Mouse (Mus musculus): ENCODE data around the gene Grk2. TPM values are rescaled to one million over a fixed set of nuclear protein-coding genes. Genes with fewer than 3 reads are reported as not detected.

The Grk2 gene
- polyA plus RNA-seq, 1 experiment, result 515 TPM

GRCm38 (mm10) chr19:4270187-4270586 is 35.8 kb downstream of the Grk2 start:
- Histone ChIP-seq H3K36me3 (ENCODE audit: control insufficient read depth, insufficient read depth, low read length) (no peaks in the 10 kb centered on the region), H3K27me3 (ENCODE audit: control insufficient read depth, insufficient read depth, low read length) (no peaks in the 10 kb centered on the region), H3K4me1 (replicated peaks; ENCODE audit: control insufficient read depth, insufficient read depth, low read length) (peaks cover 11% of the 10 kb centered on the region), H3K4me3 (ENCODE audit: control insufficient read depth, insufficient read depth, low read length) (no peak overlapping the region), H3K27ac (ENCODE audit: control insufficient read depth, insufficient read depth, low read length) (no peak overlapping the region)
- TF ChIP-seq CTCF (IDR thresholded peaks at IDR 0.05; ENCODE audit: borderline replicate concordance, control insufficient read depth, extremely low read depth, insufficient read depth, low read length, poor library complexity), result no peak
- no peak for TF ChIP-seq POLR2A (IDR thresholded peaks at IDR 0.05; ENCODE audit: control insufficient read depth, extremely low read depth, insufficient read depth, low read length, poor library complexity)
- WGBS, result 96% methylated on average over 6 of the region's 6 CpGs
- no peak for DNase-seq

- Histone ChIP-seq H3K27me3 (ENCODE audit: control insufficient read depth, insufficient read depth, low read length) (no peaks in the 10 kb centered on the region), H3K36me3 (ENCODE audit: control insufficient read depth, insufficient read depth, low read length) (no peaks in the 10 kb centered on the region), H3K4me1 (replicated peaks; ENCODE audit: control insufficient read depth, insufficient read depth, low read length) (peaks cover 11% of the 10 kb centered on the region), H3K4me3 (ENCODE audit: control insufficient read depth, insufficient read depth, low read length) (peak within 1 kb of the TSS; percentile 26), H3K27ac (ENCODE audit: control insufficient read depth, insufficient read depth, low read length) (no peak within 1 kb of the TSS)
- peak; percentile 66 for DNase-seq
- 0 out of 2 replicates have a peak, but pooled peaks have one; percentile 24 for TF ChIP-seq POLR2A (IDR thresholded peaks at IDR 0.05; ENCODE audit: control insufficient read depth, extremely low read depth, insufficient read depth, low read length, poor library complexity)
- TF ChIP-seq CTCF (IDR thresholded peaks at IDR 0.05; ENCODE audit: borderline replicate concordance, control insufficient read depth, extremely low read depth, insufficient read depth, low read length, poor library complexity), result no peak
- WGBS, result 13% methylated on average over 46 of the region's 46 CpGs
Measured at GRCm38 (mm10) chr19:4268566-4269361, 37.3 kb downstream of the Grk2 start, which contains the start of gene Ssh3. Gene Ssh3 (minus strand): TSS chr19:4269180.

GRCm38 (mm10) chr19:4265956-4266355 is 40.1 kb downstream of the Grk2 start:
- TF ChIP-seq POLR2A (IDR thresholded peaks at IDR 0.05; ENCODE audit: control insufficient read depth, extremely low read depth, insufficient read depth, low read length, poor library complexity), result no peak
- TF ChIP-seq CTCF (IDR thresholded peaks at IDR 0.05; ENCODE audit: borderline replicate concordance, control insufficient read depth, extremely low read depth, insufficient read depth, low read length, poor library complexity), result 0 out of 2 replicates have a peak, but pooled peaks have one; percentile 8
- Histone ChIP-seq H3K27me3 (ENCODE audit: control insufficient read depth, insufficient read depth, low read length) (no peaks in the 10 kb centered on the region), H3K36me3 (ENCODE audit: control insufficient read depth, insufficient read depth, low read length) (no peaks in the 10 kb centered on the region), H3K4me3 (ENCODE audit: control insufficient read depth, insufficient read depth, low read length) (no peak overlapping the region), H3K27ac (ENCODE audit: control insufficient read depth, insufficient read depth, low read length) (no peak overlapping the region), H3K4me1 (replicated peaks; ENCODE audit: control insufficient read depth, insufficient read depth, low read length) (peaks cover 18% of the 10 kb centered on the region)
- WGBS, result 74% methylated on average over 4 of the region's 4 CpGs
- DNase-seq, result peak; percentile 43

- Histone ChIP-seq H3K36me3 (ENCODE audit: control insufficient read depth, insufficient read depth, low read length) (no peaks in the 10 kb centered on the region), H3K4me3 (ENCODE audit: control insufficient read depth, insufficient read depth, low read length) (no peak overlapping the region), H3K4me1 (replicated peaks; ENCODE audit: control insufficient read depth, insufficient read depth, low read length) (peaks cover 16% of the 10 kb centered on the region), H3K27me3 (ENCODE audit: control insufficient read depth, insufficient read depth, low read length) (no peaks in the 10 kb centered on the region), H3K27ac (ENCODE audit: control insufficient read depth, insufficient read depth, low read length) (no peak overlapping the region)
- WGBS, result 98% methylated on average over 6 of the region's 6 CpGs
- TF ChIP-seq CTCF (IDR thresholded peaks at IDR 0.05; ENCODE audit: borderline replicate concordance, control insufficient read depth, extremely low read depth, insufficient read depth, low read length, poor library complexity), result no peak
- TF ChIP-seq POLR2A (IDR thresholded peaks at IDR 0.05; ENCODE audit: control insufficient read depth, extremely low read depth, insufficient read depth, low read length, poor library complexity), result no peak
- DNase-seq, result no peak
Measured at GRCm38 (mm10) chr19:4264171-4264780, 41.7 kb downstream of the Grk2 start.

- no peaks in the 10 kb centered on the region for H3K36me3 ChIP-seq (ENCODE audit: control insufficient read depth, insufficient read depth, low read length)
- WGBS, result 77% methylated on average over 14 of the region's 14 CpGs
- no peaks in the 10 kb centered on the region for H3K27me3 ChIP-seq (ENCODE audit: control insufficient read depth, insufficient read depth, low read length)
- TF ChIP-seq CTCF (IDR thresholded peaks at IDR 0.05; ENCODE audit: borderline replicate concordance, control insufficient read depth, extremely low read depth, insufficient read depth, low read length, poor library complexity), result no peak
- TF ChIP-seq POLR2A (IDR thresholded peaks at IDR 0.05; ENCODE audit: control insufficient read depth, extremely low read depth, insufficient read depth, low read length, poor library complexity), result no peak
- H3K4me1 ChIP-seq (replicated peaks; ENCODE audit: control insufficient read depth, insufficient read depth, low read length), result peaks cover 10% of the 10 kb centered on the region
- no peak overlapping the region for H3K27ac ChIP-seq (ENCODE audit: control insufficient read depth, insufficient read depth, low read length)
- no peak for DNase-seq
- no peak overlapping the region for H3K4me3 ChIP-seq (ENCODE audit: control insufficient read depth, insufficient read depth, low read length)
Measured at GRCm38 (mm10) chr19:4263702-4264101, 42.3 kb downstream of the Grk2 start.

GRCm38 (mm10) chr19:4262756-4263155 is 43.3 kb downstream of the Grk2 start:
- no peaks in the 10 kb centered on the region for H3K27me3 ChIP-seq (ENCODE audit: control insufficient read depth, insufficient read depth, low read length)
- no peak overlapping the region for H3K4me3 ChIP-seq (ENCODE audit: control insufficient read depth, insufficient read depth, low read length)
- 52% methylated on average over 6 of the region's 6 CpGs for WGBS
- H3K27ac ChIP-seq (ENCODE audit: control insufficient read depth, insufficient read depth, low read length), result no peak overlapping the region
- no peaks in the 10 kb centered on the region for H3K36me3 ChIP-seq (ENCODE audit: control insufficient read depth, insufficient read depth, low read length)
- H3K4me1 ChIP-seq (replicated peaks; ENCODE audit: control insufficient read depth, insufficient read depth, low read length), result peaks cover 9% of the 10 kb centered on the region
- no peak for DNase-seq
- TF ChIP-seq CTCF (IDR thresholded peaks at IDR 0.05; ENCODE audit: borderline replicate concordance, control insufficient read depth, extremely low read depth, insufficient read depth, low read length, poor library complexity) (no peak), POLR2A (IDR thresholded peaks at IDR 0.05; ENCODE audit: control insufficient read depth, extremely low read depth, insufficient read depth, low read length, poor library complexity) (no peak)

Data from thymus, adult 2 months (tissue).